Mouse (Mus musculus): Measurements from ENCODE around the gene Jam3. TPM values are rescaled to one million over a fixed set of nuclear protein-coding genes. Genes with fewer than 3 reads are reported as not detected.
A peak's percentile ranks its signal among the peaks of the same experiment; 100 is the strongest.

Jam3 gene
- polyA plus RNA-seq, 1 experiment from 2014 or later: 46.3 TPM

DNA sequence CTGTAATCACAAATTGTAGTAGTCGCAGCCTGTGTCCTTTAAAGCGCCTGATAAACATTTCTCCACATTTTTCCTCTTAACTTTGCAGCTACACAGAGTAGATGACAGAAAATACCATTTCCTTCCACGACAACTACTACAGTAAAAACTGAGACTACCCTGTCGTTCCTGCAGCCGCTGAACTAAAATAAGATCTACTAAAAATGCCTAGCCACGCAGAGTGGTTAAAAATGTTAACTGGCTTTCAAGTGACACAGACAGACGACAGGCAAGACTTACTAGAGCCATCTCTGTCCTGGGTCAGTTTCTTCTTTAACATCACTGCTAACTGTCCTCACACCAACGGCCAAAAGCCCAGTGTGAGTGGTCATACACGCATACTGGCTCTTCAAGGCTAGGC, 5.4 kb downstream of the Jam3 start:
- Histone ChIP-seq H3K4me1 (ENCODE audit: control insufficient read depth, insufficient read depth, low read length) (peaks cover 43% of the 10 kb centered on the region), H3K27ac (ENCODE audit: low read length) (peak overlapping the region; percentile 55; the same call in 1 of the 2 replicates), H3K36me3 (ENCODE audit: control insufficient read depth, insufficient read depth, low read length) (no peaks in the 10 kb centered on the region), H3K4me3 (ENCODE audit: low read depth, low read length) (no peak overlapping the region), H3K4me2 (ENCODE audit: low read length) (peak overlapping the region; percentile 21), H3K27me3 (ENCODE audit: control insufficient read depth, insufficient read depth, low read depth, low read length) (no peaks in the 10 kb centered on the region), H3K9me3 (replicated peaks; ENCODE audit: control insufficient read depth, low read length, poor library complexity, severe bottlenecking) (no peaks in the 10 kb centered on the region), H3K9ac (ENCODE audit: low read depth, low read length) (no peak overlapping the region)
- ATAC-seq: no peak
- WGBS: 43% methylated on average over 9 of the region's 9 CpGs

DNA sequence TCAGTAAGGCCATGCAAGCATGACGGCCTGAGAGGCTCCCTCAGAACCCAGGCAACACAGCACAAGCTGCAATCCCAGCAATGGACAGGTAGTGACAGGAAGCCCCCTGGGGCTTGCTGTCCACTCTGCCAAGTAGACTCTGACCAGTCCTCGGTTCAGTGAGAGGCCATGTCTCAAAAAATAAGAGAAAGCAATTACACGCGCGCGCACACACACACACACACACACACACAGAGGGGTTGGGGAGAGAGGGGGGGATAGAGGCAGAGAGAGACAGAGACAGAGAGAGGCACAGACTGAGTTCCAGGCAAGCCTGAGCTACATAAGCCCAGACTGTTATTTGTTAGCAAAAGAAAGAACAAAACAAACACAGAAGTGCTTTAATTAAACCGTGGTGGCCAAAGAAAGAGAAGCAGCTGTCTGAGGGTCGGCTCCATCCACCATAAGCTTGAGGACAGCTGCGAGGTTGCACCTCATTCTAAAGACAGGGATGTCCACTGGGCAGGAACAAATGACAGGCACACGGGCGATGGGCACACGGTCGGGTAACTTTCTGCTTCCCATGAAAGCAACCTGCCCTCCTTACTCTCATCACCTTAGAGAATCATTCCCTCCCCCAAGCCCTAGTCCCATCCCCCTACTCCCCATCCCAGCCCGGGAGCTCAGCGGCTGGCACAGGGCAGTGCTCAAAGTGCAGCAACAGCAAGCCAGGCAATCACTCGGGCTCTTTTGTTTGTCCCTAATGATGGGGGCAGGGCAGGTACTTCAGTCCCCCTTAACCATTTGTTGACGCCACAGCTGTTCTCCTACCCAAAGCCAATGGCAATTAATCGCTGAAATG, 6.4 kb downstream of the Jam3 start:
- WGBS: 21% methylated on average over 18 of the region's 18 CpGs

DNA sequence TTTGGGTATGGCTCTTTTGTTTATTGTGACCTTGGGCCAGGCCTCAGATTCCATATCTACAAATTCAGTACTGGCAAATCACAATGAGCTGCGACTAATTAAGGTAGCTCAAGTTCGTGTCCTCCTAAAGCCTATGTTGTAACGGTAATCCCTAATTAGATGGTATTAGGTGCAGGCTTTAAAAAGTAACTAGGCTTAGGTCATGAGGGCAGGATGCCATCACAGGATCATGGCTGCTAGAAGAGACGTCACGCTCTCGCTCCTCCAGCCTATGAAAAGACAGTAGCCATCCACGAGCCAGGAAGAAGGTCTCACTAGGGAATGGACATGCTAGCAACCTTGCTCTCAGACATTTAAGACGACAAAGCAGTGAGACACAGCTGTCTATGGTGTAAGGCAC, 7.3 kb downstream of the Jam3 start:
- ATAC-seq: no peak

More for the DNA sequence above, 6.4 kb downstream of the Jam3 start:
- peak overlapping the region; percentile 52; the same call in 1 of the 2 replicates for H3K9ac ChIP-seq (ENCODE audit: low read depth, low read length)
- no peaks in the 10 kb centered on the region for H3K9me3 ChIP-seq (replicated peaks; ENCODE audit: control insufficient read depth, low read length, poor library complexity, severe bottlenecking)
- H3K4me2 ChIP-seq (ENCODE audit: low read length): peak overlapping the region; percentile 46
- H3K4me1 ChIP-seq (ENCODE audit: control insufficient read depth, insufficient read depth, low read length): peaks cover 36% of the 10 kb centered on the region
- H3K4me3 ChIP-seq (ENCODE audit: low read depth, low read length): peak overlapping the region; percentile 12; the same call in 1 of the 2 replicates
- peak; percentile 69; the same call in 1 of the 2 replicates for ATAC-seq
- H3K27me3 ChIP-seq (ENCODE audit: control insufficient read depth, insufficient read depth, low read depth, low read length): no peaks in the 10 kb centered on the region
- H3K36me3 ChIP-seq (ENCODE audit: control insufficient read depth, insufficient read depth, low read length): no peaks in the 10 kb centered on the region
- peak overlapping the region; percentile 36; the same call in 1 of the 2 replicates for H3K27ac ChIP-seq (ENCODE audit: low read length)

DNA sequence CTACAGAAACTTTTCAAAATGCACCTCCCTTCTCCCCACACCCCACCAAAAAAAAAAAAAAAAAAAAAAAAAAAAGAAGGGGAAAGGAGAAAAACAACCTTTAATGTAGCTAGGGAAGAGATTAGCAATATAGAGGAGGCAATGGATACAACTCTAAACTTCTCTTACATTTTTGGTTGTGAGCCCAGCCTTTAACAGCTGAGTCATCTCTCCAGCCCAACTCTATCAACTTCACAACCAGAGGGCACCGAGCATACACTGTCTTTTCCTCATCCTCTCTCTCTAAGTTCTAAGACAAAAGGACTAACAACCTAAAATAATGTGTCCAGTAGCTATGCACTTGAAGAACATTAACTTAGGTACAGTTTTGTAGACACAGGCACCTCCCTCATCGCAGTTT, 8.4 kb downstream of the Jam3 start:
- no peak for ATAC-seq
- Histone ChIP-seq H3K4me1 (ENCODE audit: control insufficient read depth, insufficient read depth, low read length) (peaks cover 29% of the 10 kb centered on the region), H3K4me3 (ENCODE audit: low read depth, low read length) (no peak overlapping the region), H3K27me3 (ENCODE audit: control insufficient read depth, insufficient read depth, low read depth, low read length) (no peaks in the 10 kb centered on the region), H3K9me3 (replicated peaks; ENCODE audit: control insufficient read depth, low read length, poor library complexity, severe bottlenecking) (no peaks in the 10 kb centered on the region), H3K4me2 (ENCODE audit: low read length) (no peak overlapping the region), H3K27ac (ENCODE audit: low read length) (no peak overlapping the region), H3K36me3 (ENCODE audit: control insufficient read depth, insufficient read depth, low read length) (no peaks in the 10 kb centered on the region), H3K9ac (ENCODE audit: low read depth, low read length) (no peak overlapping the region)
- WGBS: 94% methylated on average over 2 of the region's 2 CpGs

More for the DNA sequence above, 7.3 kb downstream of the Jam3 start:
- Histone ChIP-seq H3K9ac (ENCODE audit: low read depth, low read length) (no peak overlapping the region), H3K27me3 (ENCODE audit: control insufficient read depth, insufficient read depth, low read depth, low read length) (no peaks in the 10 kb centered on the region), H3K4me1 (ENCODE audit: control insufficient read depth, insufficient read depth, low read length) (peaks cover 34% of the 10 kb centered on the region), H3K4me2 (ENCODE audit: low read length) (no peak overlapping the region), H3K27ac (ENCODE audit: low read length) (no peak overlapping the region; the same call in 1 of the 2 replicates), H3K9me3 (replicated peaks; ENCODE audit: control insufficient read depth, low read length, poor library complexity, severe bottlenecking) (no peaks in the 10 kb centered on the region), H3K36me3 (ENCODE audit: control insufficient read depth, insufficient read depth, low read length) (no peaks in the 10 kb centered on the region), H3K4me3 (ENCODE audit: low read depth, low read length) (no peak overlapping the region)
- 73% methylated on average over 8 of the region's 8 CpGs for WGBS

DNA sequence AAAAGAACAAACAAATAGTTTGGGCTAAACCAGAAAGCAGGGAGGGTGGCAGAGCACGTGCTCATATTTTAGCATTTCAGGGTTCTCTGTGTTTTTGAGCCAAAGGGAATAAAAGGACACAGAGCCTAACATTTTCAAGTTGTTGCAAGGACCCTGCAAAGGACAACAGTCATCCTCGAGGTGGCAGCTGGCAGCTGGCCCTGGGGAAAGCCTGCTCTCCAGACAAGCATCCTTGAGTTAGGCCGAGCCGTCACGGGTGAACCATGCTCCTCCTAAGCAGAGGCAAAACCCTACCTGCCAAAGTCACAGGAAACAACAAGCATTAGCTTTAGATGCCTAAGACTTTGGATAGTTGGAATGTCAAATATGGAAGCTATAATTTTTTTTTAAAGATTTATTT, 10.2 kb downstream of the Jam3 start:
- WGBS: 80% methylated on average over 5 of the region's 5 CpGs
- Histone ChIP-seq H3K9ac (ENCODE audit: low read depth, low read length) (no peak overlapping the region), H3K4me2 (ENCODE audit: low read length) (no peak overlapping the region), H3K4me3 (ENCODE audit: low read depth, low read length) (no peak overlapping the region), H3K4me1 (ENCODE audit: control insufficient read depth, insufficient read depth, low read length) (peaks cover 18% of the 10 kb centered on the region), H3K27me3 (ENCODE audit: control insufficient read depth, insufficient read depth, low read depth, low read length) (no peaks in the 10 kb centered on the region), H3K36me3 (ENCODE audit: control insufficient read depth, insufficient read depth, low read length) (peaks cover 2% of the 10 kb centered on the region; the same call in 1 of the 2 replicates), H3K27ac (ENCODE audit: low read length) (no peak overlapping the region), H3K9me3 (replicated peaks; ENCODE audit: control insufficient read depth, low read length, poor library complexity, severe bottlenecking) (no peaks in the 10 kb centered on the region)
- ATAC-seq: no peak

DNA sequence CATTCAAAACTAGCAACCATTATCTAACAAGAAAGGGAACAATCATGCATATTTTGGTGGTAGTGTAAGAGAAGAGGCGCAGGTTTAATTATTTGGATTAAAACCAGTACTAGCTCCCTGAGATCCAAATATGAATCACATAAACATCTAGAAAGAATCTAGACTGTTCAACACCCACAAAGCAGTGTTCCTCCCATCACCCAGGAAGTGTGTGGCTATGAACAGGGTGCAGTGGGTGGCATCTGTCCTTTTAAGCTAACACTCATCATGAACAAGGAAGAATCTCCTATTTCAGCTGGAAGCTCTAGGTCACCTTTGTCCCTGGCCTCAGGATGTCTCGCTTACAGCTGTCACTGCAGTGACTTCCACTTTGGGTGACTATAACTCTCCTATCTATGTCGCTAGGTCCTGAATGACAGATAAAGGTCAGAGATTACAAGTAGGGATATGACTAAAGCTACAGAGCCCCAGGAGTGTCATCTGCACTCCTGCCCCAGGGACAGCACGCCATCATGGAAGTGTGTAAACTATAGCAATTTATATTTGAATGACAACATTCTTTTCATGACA, 10.9 kb downstream of the Jam3 start:
- Histone ChIP-seq H3K4me1 (ENCODE audit: control insufficient read depth, insufficient read depth, low read length) (peaks cover 11% of the 10 kb centered on the region), H3K9ac (ENCODE audit: low read depth, low read length) (no peak overlapping the region), H3K27me3 (ENCODE audit: control insufficient read depth, insufficient read depth, low read depth, low read length) (no peaks in the 10 kb centered on the region), H3K4me3 (ENCODE audit: low read depth, low read length) (no peak overlapping the region), H3K4me2 (ENCODE audit: low read length) (no peak overlapping the region), H3K27ac (ENCODE audit: low read length) (no peak overlapping the region), H3K36me3 (ENCODE audit: control insufficient read depth, insufficient read depth, low read length) (peaks cover 2% of the 10 kb centered on the region; the same call in 1 of the 2 replicates), H3K9me3 (replicated peaks; ENCODE audit: control insufficient read depth, low read length, poor library complexity, severe bottlenecking) (no peaks in the 10 kb centered on the region)
- ATAC-seq: no peak
- 88% methylated on average over 4 of the region's 4 CpGs for WGBS

DNA sequence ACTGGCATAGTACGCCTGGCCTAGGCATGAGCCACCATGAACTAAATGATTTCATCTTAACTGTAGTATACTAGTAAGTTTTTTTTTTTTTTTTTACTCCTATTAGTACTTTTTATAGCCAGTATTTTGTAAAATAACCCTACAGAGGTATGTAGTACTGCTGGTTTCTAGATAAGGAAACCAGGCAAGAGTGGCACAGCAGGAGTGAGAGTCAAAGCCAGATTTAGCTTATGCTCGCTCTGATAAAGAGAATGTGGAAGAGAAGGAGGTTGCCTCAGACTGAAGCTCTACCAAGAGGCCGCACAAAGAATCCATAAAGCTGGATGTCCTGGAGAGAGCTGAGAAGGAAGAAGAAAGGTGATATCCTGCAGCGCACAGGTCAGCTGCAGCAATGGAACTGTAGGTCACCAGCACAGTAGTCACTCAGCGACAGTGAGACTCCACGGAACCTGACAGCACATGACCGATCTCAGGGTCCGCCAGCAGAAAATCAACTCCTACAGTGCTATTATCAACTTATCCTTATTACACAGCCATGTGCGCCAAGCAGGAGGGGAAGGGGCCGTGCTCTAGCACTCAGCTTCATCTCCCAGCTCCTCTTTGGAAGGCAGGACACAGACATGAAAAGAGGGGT, 14.7 kb downstream of the Jam3 start:
- WGBS: 84% methylated on average over 10 of the region's 10 CpGs
- Histone ChIP-seq H3K27me3 (ENCODE audit: control insufficient read depth, insufficient read depth, low read depth, low read length) (no peaks in the 10 kb centered on the region), H3K9me3 (replicated peaks; ENCODE audit: control insufficient read depth, low read length, poor library complexity, severe bottlenecking) (no peaks in the 10 kb centered on the region), H3K4me3 (ENCODE audit: low read depth, low read length) (no peak overlapping the region), H3K27ac (ENCODE audit: low read length) (no peak overlapping the region), H3K4me2 (ENCODE audit: low read length) (no peak overlapping the region), H3K36me3 (ENCODE audit: control insufficient read depth, insufficient read depth, low read length) (peaks cover 2% of the 10 kb centered on the region; the same call in 1 of the 2 replicates), H3K9ac (ENCODE audit: low read depth, low read length) (no peak overlapping the region), H3K4me1 (ENCODE audit: control insufficient read depth, insufficient read depth, low read length) (no peaks in the 10 kb centered on the region)
- no peak for ATAC-seq

DNA sequence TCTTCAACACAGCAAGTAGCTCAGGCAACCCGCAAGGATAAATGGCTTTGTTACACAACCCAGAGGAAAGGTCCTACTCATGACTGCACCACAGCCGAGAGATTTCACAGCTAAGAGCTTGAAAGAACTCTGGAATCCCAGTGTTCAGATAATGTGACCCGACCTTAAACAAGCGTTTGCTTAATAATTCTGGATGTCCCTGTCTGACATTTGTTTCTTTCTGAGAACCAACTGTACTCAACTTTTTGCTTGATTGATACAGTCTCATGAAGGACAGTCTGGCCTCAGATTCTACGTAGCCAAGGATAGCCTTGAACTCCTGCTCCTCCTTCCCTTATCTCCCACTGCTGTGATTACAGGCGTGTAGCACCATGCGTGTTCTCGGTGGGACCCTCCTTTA, 18.6 kb downstream of the Jam3 start:
- Histone ChIP-seq H3K9ac (ENCODE audit: low read depth, low read length) (no peak overlapping the region), H3K4me1 (ENCODE audit: control insufficient read depth, insufficient read depth, low read length) (no peaks in the 10 kb centered on the region), H3K9me3 (replicated peaks; ENCODE audit: control insufficient read depth, low read length, poor library complexity, severe bottlenecking) (no peaks in the 10 kb centered on the region), H3K36me3 (ENCODE audit: control insufficient read depth, insufficient read depth, low read length) (peaks cover 2% of the 10 kb centered on the region; the same call in 1 of the 2 replicates), H3K27me3 (ENCODE audit: control insufficient read depth, insufficient read depth, low read depth, low read length) (no peaks in the 10 kb centered on the region), H3K27ac (ENCODE audit: low read length) (no peak overlapping the region), H3K4me2 (ENCODE audit: low read length) (no peak overlapping the region), H3K4me3 (ENCODE audit: low read depth, low read length) (no peak overlapping the region)
- 88% methylated on average over 8 of the region's 8 CpGs for WGBS
- ATAC-seq: no peak

Measured in midbrain, embryonic 16.5 days (tissue).